Mouse (Mus musculus) Patski (cell line): ENCODE data around the gene Exoc3l2. TPM values are rescaled to one million over a fixed set of nuclear protein-coding genes. Genes with fewer than 3 reads are reported as not detected.

Source experiments
- ATAC-seq: fragments of 100-300 bp; one replicate; pipeline ENCODE4 v1.8.0; 2021
- CTCF ChIA-PET: fragments of 350-600 bp; sonication (Branson Sonifier 250); formaldehyde crosslinking; loops from one replicate; lab custom pipeline; 2022; ENCODE audit warnings: inconsistent platforms; lab: Charles Lee
- POLR2A ChIA-PET: fragments of 350-600 bp; sonication (Branson Sonifier 250); formaldehyde crosslinking; loops from one replicate; lab custom pipeline; 2022; ENCODE audit warnings: antibody characterized with exemption, inconsistent platforms; lab: Charles Lee
- DNase-seq: peaks from one replicate; pipeline ENCODE4 v3.0.0-alpha.2; 2011; ENCODE audit warnings: low read depth, low spot score
- H3K27me3 ChIP-seq: fragments of 371-371 bp; one replicate; pipeline ENCODE4 v1.5.1; 2021
- CTCF ChIP-seq: fragments of 100-300 bp; IDR thresholded peaks from one replicate; pipeline ENCODE4 v1.5.1; 2021
- in situ Hi-C: fragments of 300-500 bp; cut with MboI; formaldehyde crosslinking; loops from 3 replicates; pipeline ENCODE4 v1.11.1; 2018; ENCODE audit warnings: low pct_unique_long_range_greater_than_20kb, mixed read lengths
- polyA plus RNA-seq: library from polyadenylated mRNA; unstranded; gene quantifications from one replicate; pipeline ENCODE4 v1.2.3, GENCODE M21; 2021

The Exoc3l2 gene
- polyA plus RNA-seq, 1 experiment from 2014 or later, result not detected

DNA sequence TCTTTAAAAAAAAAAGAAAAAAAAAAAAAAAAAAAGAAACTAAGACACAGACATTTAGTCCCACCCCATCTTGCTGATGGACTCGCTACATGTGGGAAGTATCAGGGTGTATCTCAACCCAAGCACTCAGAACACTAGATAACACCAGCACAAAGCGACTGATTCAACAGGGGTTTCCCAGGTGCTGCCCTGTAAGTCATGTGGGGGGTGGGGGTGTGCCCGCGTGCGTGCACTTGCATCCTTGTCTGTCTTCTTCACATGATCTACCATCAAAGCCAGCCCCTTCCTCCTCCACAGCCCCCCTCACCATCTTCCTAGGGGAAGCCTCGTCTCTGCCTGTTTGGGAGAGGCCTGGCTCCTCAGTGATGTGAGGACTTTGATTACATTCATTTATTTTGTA lies 49.2 kb downstream of the Exoc3l2 start:
- DNase-seq, result no peak
- ChIA-PET POLR2A (no interaction called here), CTCF (no interaction called here)
- in situ Hi-C loops, result no loop called here
- no peaks in the 10 kb centered on the region for H3K27me3 ChIP-seq
- no peak for ATAC-seq
- TF ChIP-seq CTCF, result no peak

DNA sequence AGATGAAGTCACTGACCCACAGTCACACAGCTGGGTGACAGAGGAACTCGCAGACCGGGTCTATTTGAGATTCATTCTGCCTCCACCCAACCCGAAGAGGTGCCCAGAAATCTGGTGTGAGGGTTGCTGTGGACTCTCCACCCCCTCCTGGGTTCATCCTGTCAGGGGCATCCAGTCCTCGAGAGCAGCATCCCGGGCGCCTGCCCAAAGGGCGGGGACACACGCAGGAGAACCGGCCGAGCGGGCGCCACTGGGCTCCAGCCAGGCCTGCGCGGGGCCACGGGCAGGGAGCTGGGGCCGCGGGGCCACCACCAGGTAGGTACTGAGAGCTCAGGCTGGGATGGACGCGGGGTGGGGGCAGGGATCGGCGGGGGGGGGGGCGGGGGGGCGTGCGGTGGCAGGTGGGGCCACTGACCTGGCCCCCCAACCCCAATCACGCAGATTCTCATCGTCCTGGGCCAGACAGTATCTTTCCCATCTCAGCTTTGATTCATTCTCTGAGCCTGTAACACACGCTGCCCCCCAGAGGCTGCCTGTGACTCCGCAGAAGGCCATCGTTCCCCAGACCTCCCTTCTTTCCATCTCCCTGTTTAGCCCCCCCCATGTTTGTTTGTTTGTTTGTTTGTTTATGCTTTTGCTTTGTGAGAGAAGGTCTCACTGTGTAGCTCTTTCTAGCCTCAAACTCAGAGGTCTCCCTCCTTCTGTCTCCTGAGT lies 54.7 kb downstream of the Exoc3l2 start, which contains the start of gene Nkpd1:
Gene Nkpd1 (plus strand): TSS at position 187 of the 714 bp plus-strand sequence.
- TF ChIP-seq CTCF, result no peak
- in situ Hi-C loops, result no loop called here
- H3K27me3 ChIP-seq, result peaks cover 11% of the 10 kb centered on the region
- no peak for ATAC-seq
- ChIA-PET POLR2A (no interaction called here), CTCF (interaction anchor here (0.8 to 1.2 kb wide), 5 partner anchors 10 to 112 kb away, joined by 3 to 5 read pairs (median 3); partner anchors contain the start of genes Bloc1s3 and Trappc6a)
- DNase-seq, result no peak

DNA sequence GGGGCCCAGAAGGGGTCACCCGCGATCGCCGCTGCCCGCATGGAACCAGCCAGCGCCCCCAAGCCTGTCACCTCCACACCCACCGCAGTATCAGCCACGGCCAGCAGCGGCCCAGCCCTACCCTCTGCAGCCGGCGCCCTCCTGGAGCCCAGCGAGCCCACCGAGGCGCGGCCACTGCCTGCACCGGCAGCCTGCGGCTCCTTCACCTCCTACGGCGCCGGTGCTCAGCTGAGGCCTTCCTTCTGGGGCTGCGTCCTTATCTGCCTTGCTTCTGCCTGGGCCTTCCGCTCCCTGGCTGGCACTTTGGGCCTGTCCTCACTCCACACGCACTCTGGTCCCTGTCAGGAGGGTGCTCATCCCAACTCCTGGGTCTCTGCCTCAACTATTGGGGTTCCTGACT lies 56.9 kb downstream of the Exoc3l2 start:
- in situ Hi-C loops, result no loop called here

DNA sequence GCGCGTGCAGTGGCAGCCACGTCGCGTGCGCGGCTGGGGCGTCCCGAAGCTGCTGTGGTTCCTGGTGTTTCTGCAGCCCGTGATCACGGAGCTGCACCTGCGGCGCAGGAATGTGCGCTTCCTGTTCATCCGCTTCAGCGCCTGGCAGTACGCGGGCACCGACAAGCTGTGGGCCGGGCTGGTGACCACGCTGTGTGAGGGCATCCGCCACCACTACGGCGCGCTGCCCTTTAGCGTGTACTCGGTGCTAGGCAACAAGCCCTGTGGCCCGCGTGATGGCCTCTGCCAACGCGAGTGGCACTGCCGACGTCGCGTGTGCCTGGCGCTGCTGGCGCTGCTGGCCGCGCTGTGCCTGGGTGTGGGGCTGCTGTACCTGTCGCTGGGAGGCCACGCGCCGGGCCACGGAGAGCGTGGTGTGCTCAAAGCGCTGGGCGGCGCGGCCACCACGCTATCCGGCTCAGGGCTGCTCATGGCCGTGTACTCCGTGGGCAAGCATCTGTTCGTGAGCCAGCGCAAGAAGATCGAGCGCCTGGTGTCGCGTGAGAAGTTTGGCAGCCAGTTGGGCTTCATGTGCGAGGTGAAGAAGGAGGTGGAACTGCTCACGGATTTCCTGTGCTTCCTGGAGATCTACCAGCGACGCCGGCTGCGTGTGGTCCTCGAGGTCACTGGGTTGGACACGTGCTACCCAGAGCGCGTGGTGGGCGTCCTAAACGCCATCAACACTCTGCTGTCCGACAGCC lies 60.1 kb downstream of the Exoc3l2 start:
- no peak for TF ChIP-seq CTCF
- ATAC-seq (no peak), DNase-seq (no peak)
- CTCF ChIA-PET, result no interaction called here
- peaks cover 30% of the 10 kb centered on the region for H3K27me3 ChIP-seq
- POLR2A ChIA-PET, result no interaction called here
- in situ Hi-C loops, result no loop called here

More for the DNA sequence above, 56.9 kb downstream of the Exoc3l2 start:
- ATAC-seq (no peak), DNase-seq (no peak)
- CTCF ChIA-PET, result no interaction called here
- peaks cover 30% of the 10 kb centered on the region for H3K27me3 ChIP-seq
- POLR2A ChIA-PET, result no interaction called here
- TF ChIP-seq CTCF, result no peak

DNA sequence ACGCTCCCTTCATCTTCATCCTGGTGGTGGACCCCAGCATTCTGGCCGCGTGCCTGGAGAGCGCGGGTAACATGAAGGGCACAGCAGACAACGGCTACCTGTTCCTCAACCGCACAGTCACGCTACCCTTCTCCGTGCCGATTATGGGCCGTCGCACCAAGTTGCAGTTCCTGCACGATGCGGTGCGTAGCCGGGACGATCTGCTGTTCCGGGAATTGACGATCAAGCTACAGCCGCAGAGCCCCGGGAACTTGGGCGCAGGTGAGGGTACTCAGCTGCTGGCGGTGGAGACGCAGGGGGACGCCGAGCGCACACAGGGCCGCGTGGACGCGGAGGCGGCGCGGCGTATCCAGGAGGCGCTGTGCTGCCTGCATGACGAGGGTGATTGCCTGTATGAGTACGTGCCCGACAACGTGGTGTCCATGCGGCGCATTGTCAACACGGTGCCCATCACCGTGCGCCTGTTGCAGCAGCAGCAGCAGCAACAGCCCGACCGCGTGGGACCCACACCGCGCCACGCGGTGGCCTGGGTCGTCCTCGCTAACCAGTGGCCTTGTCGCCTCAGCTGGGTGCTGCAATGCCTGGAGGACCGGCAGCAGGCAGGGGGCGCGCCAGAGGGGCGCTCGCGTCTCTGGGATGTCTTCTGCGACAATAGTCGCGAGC lies 60.8 kb downstream of the Exoc3l2 start:
- ChIA-PET CTCF (no interaction called here), POLR2A (no interaction called here)
- DNase-seq (no peak), ATAC-seq (peak; percentile 16)
- in situ Hi-C loops, result no loop called here
- H3K27me3 ChIP-seq, result peaks cover 30% of the 10 kb centered on the region
- TF ChIP-seq CTCF, result no peak

DNA sequence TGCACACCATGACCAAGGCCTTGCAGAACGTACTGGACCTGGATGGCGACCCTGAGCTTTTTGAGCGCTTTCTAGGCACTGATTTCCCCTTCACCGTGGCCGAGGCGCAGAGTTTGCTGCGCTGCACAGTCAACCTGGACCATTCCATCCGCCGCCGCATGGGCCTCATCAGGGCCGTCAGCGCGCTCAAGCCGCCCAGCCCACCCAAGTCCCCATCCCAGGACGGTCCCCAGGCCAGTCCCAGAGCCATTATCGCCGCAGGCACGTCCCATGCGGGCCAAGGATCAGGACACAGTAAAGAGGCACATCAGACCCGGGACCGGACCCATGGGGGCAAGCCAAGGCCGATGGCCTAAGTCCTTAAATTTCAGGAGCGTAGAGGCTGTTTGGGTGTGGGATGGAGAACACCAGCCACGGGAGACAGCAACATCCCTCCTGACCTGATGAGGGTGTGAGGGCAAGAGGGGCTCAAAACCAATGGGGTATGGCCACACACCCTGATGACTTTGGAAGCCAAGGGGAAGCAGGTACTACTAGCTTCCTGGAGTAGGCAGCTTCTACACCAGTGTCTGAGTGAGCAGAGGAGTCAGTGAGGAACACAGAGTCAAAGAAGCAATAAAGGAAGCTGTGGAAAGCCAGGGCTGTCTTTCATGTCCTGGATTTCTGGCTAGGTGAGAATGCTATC lies 61.4 kb downstream of the Exoc3l2 start:
- ChIA-PET CTCF (no interaction called here), POLR2A (no interaction called here)
- ATAC-seq (no peak), DNase-seq (no peak)
- in situ Hi-C loops, result no loop called here
- no peak for TF ChIP-seq CTCF
- peaks cover 30% of the 10 kb centered on the region for H3K27me3 ChIP-seq

DNA sequence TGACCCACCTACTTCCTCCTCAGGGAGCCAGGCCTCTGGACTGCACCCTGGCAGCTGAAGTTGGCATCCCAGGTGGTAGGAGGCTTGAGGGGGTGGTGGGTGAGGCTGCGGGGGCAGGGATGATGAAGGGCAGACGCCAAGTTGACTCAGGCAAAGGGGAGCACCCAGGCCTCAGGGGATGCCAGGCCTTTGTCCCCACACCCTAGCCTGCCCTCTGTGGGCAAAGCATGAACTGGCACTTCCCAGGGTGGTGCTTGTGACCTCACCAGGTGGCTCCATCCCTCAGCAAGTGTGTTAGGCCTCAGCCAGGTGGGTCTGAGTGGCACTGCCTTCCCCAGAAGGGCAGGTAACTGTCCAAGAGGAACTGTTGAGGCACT lies 62.0 kb downstream of the Exoc3l2 start:
- ChIA-PET POLR2A (no interaction called here), CTCF (no interaction called here)
- in situ Hi-C loops, result no loop called here
- ATAC-seq (no peak), DNase-seq (no peak)
- no peak for TF ChIP-seq CTCF
- peaks cover 30% of the 10 kb centered on the region for H3K27me3 ChIP-seq

DNA sequence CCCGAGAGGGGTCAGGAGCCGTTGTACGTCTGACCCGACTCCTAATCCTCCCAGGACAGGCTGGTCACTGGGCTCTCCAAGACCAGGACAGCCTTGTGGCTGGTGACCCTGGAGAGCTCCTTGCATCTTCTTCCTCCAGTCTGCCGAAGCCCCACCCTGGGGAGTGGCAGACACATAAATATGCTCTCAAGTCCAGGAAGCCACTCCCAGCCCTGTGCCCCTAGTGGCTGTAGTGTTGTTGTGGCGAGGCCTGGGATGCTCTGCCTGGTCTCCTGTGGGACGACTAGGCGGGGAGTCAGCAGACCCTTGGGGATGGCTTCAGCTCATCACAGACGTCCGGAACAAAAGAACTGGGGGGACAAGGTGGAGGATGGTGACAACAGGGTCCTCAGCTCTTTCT lies 67.9 kb downstream of the Exoc3l2 start:
- ChIA-PET POLR2A (no interaction called here), CTCF (interaction anchor here (1.0 to 2.3 kb wide), 2 partner anchors 10 to 13 kb away, joined by 3 to 7 read pairs; partner anchors contain the start of gene Nkpd1)
- TF ChIP-seq CTCF, result no peak
- H3K27me3 ChIP-seq, result no peaks in the 10 kb centered on the region
- DNase-seq (no peak), ATAC-seq (no peak)
- in situ Hi-C loops, result no loop called here

DNA sequence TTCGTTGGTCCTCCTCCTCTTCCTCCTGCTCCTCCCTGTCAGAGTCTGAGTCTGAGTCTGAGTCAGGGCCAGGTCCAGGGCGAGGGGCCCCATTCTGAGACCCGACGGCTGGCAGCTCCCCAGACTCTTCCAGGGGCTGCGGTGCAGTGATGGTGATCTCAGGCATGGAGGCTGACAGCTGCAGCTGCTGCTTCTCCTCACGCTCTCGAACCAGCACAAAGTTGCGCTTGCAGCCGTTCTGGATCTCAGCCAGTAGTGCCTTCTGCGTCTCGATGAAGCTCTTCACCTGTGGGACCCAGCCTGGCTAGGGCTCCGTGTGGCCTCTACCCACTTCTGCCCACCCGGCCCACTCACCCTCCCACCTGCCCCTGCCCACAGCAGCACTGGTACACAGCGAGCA lies 69.1 kb downstream of the Exoc3l2 start:
- ATAC-seq (no peak), DNase-seq (no peak)
- ChIA-PET CTCF (interaction anchor here (1.0 to 2.3 kb wide), 3 partner anchors 9 to 14 kb away, joined by 3 to 7 read pairs (median 4); partner anchors contain the start of gene Nkpd1), POLR2A (no interaction called here)
- in situ Hi-C loops, result no loop called here
- no peak for TF ChIP-seq CTCF
- H3K27me3 ChIP-seq, result no peaks in the 10 kb centered on the region

DNA sequence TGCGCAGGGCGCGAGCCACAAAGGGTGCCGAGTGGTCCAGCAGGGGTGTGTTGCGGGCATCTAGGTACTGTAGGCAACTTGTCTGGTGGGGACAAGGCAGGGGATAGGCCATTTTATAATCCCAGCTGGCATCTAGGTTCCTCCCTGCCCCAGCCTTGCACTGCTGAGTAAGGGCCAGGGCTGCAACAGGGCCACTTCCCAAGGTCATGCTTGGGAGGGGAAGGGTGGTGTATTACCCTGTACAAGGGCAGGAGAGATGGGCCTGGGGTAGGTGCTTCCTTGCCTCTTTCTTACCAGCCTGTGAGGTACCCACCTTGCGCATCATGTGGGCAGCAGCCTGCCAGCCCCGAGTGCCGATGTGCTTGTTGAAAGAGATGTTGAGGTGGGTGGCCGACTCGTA lies 71.5 kb downstream of the Exoc3l2 start:
- ChIA-PET POLR2A (no interaction called here), CTCF (interaction anchor here (1.0 kb wide), 1 partner anchor 39 kb away, joined by 3 read pairs; no protein-coding TSS in a partner anchor)
- TF ChIP-seq CTCF, result no peak
- no peak for ATAC-seq
- in situ Hi-C loops, result no loop called here
- H3K27me3 ChIP-seq, result no peaks in the 10 kb centered on the region
- DNase-seq, result no peak
